Mouse (Mus musculus) hindbrain, embryonic 10.5 days (tissue): ENCODE measurements around the gene Arpc3. TPM values are rescaled to one million over a fixed set of nuclear protein-coding genes. Genes with fewer than 3 reads are reported as not detected.

ENCODE experiments used
- DNase-seq: peaks from one replicate; pipeline ENCODE4 v3.0.0-alpha.2; 2017; ENCODE audit warnings: low spot score
- H3K27ac ChIP-seq: fragments of 300-500 bp; sonication (generic); 2 replicates; pipeline ENCODE4 v1.5.1; 2016; ENCODE audit warnings: mild to moderate bottlenecking, moderate library complexity
- H3K27me3 ChIP-seq: fragments of 300-500 bp; sonication (generic); 2 replicates; pipeline ENCODE4 v1.6.1; 2016; ENCODE audit warnings: mild to moderate bottlenecking; ENCODE audit not compliant: poor library complexity, insufficient read depth, severe bottlenecking
- H3K36me3 ChIP-seq: fragments of 300-500 bp; sonication (generic); 2 replicates; pipeline ENCODE4 v1.6.1; 2016; ENCODE audit warnings: mild to moderate bottlenecking, moderate library complexity
- H3K4me1 ChIP-seq: fragments of 300-500 bp; sonication (generic); replicated peaks from 2 replicates; pipeline ENCODE4 v1.6.1; 2016; ENCODE audit warnings: mild to moderate bottlenecking
- H3K4me3 ChIP-seq: fragments of 300-500 bp; sonication (generic); 2 replicates; pipeline ENCODE4 v1.5.1; 2016; ENCODE audit warnings: mild to moderate bottlenecking, moderate library complexity
- H3K9me3 ChIP-seq: fragments of 300-500 bp; sonication (generic); 2 replicates; pipeline ENCODE4 v1.6.1; 2016; ENCODE audit warnings: mild to moderate bottlenecking, moderate library complexity
- WGBS: fragments of 180-500 bp; shearing (Covaris S2); methylation state at CpG from one replicate; pipeline ENCODE4 v1.1.7; 2016; 5-methylcytosine and 5-hydroxymethylcytosine counted together
- polyA plus RNA-seq: library from polyadenylated mRNA; unstranded; fragments of >200 nt; fragmentation: Nextera tagmentation; extraction: Ambion mirVana; gene quantifications from 2 replicates; pipeline ENCODE4 v1.2.1, GENCODE M21; 2016

Gene Arpc3
- polyA plus RNA-seq, 1 experiment from 2014 or later = 90.2 TPM

GRCm38 (mm10) chr5:122379374-122380155, 12.1 kb upstream of the Arpc3 start:
- H3K36me3 ChIP-seq = peaks cover 77% of the 10 kb centered on the region
- no peaks in the 10 kb centered on the region for H3K4me1 ChIP-seq
- no peaks in the 10 kb centered on the region for H3K27me3 ChIP-seq
- no peak overlapping the region for H3K4me3 ChIP-seq
- H3K27ac ChIP-seq = no peak overlapping the region
- no peaks in the 10 kb centered on the region for H3K9me3 ChIP-seq
- peak; percentile 74 for DNase-seq
- WGBS = 60% methylated on average over 11 of the region's 11 CpGs

- WGBS = 90% methylated on average over 5 of the region's 5 CpGs
- H3K4me1 ChIP-seq = peaks cover 12% of the 10 kb centered on the region
- no peak overlapping the region for H3K27ac ChIP-seq
- no peaks in the 10 kb centered on the region for H3K27me3 ChIP-seq
- no peak for DNase-seq
- H3K36me3 ChIP-seq = peaks cover 8% of the 10 kb centered on the region
- no peak overlapping the region for H3K4me3 ChIP-seq
- H3K9me3 ChIP-seq = no peaks in the 10 kb centered on the region
These were observed 1.7 kb upstream of the Arpc3 start for GRCm38 (mm10) chr5:122390006-122390405.

- Histone ChIP-seq H3K9me3 (no peaks in the 10 kb centered on the region), H3K4me1 (peaks cover 12% of the 10 kb centered on the region), H3K36me3 (peaks cover 11% of the 10 kb centered on the region), H3K4me3 (no peak overlapping the region), H3K27me3 (no peaks in the 10 kb centered on the region), H3K27ac (no peak overlapping the region)
- DNase-seq = no peak
These were observed 1.0 kb upstream of the Arpc3 start for GRCm38 (mm10) chr5:122390671-122391070.

GRCm38 (mm10) chr5:122391178-122391785, 396 bp upstream of the Arpc3 start:
- no peak for DNase-seq
- 55% methylated on average over 16 of the region's 16 CpGs for WGBS

GRCm38 (mm10) chr5:122392227-122393004, 738 bp downstream of the Arpc3 start:
- Histone ChIP-seq H3K4me3 (peak overlapping the region; percentile 89), H3K36me3 (peaks cover 23% of the 10 kb centered on the region), H3K27me3 (no peaks in the 10 kb centered on the region), H3K4me1 (peaks cover 12% of the 10 kb centered on the region), H3K9me3 (no peaks in the 10 kb centered on the region), H3K27ac (peak overlapping the region; percentile 88)
- 18% methylated on average over 19 of the region's 19 CpGs for WGBS
- DNase-seq = no peak

More at GRCm38 (mm10) chr5:122391178-122391785, 396 bp upstream of the Arpc3 start:
- H3K27me3 ChIP-seq = no peaks in the 10 kb centered on the region
- H3K27ac ChIP-seq = peak overlapping the region; percentile 88
- peak overlapping the region; percentile 89 for H3K4me3 ChIP-seq
- H3K36me3 ChIP-seq = peaks cover 13% of the 10 kb centered on the region
- H3K4me1 ChIP-seq = peaks cover 12% of the 10 kb centered on the region
- H3K9me3 ChIP-seq = no peaks in the 10 kb centered on the region

GRCm38 (mm10) chr5:122393887-122394286, 2.2 kb downstream of the Arpc3 start:
- DNase-seq = peak; percentile 76
- no peaks in the 10 kb centered on the region for H3K9me3 ChIP-seq
- H3K27ac ChIP-seq = no peak overlapping the region
- H3K4me3 ChIP-seq = no peak overlapping the region
- no peaks in the 10 kb centered on the region for H3K27me3 ChIP-seq
- peaks cover 37% of the 10 kb centered on the region for H3K36me3 ChIP-seq
- 47% methylated on average over 2 of the region's 2 CpGs for WGBS
- peaks cover 12% of the 10 kb centered on the region for H3K4me1 ChIP-seq

GRCm38 (mm10) chr5:122396791-122397190, 5.1 kb downstream of the Arpc3 start:
- DNase-seq = no peak
- Histone ChIP-seq H3K27ac (no peak overlapping the region), H3K9me3 (no peaks in the 10 kb centered on the region), H3K36me3 (peaks cover 66% of the 10 kb centered on the region), H3K4me3 (no peak overlapping the region), H3K4me1 (peaks cover 12% of the 10 kb centered on the region), H3K27me3 (no peaks in the 10 kb centered on the region)
- WGBS = 92% methylated on average over 10 of the region's 10 CpGs

GRCm38 (mm10) chr5:122397495-122397894, 5.8 kb downstream of the Arpc3 start:
- H3K9me3 ChIP-seq = no peaks in the 10 kb centered on the region
- DNase-seq = no peak
- H3K27me3 ChIP-seq = no peaks in the 10 kb centered on the region
- no peak overlapping the region for H3K27ac ChIP-seq
- H3K4me1 ChIP-seq = peaks cover 9% of the 10 kb centered on the region
- no peak overlapping the region for H3K4me3 ChIP-seq
- WGBS = 91% methylated on average over 8 of the region's 8 CpGs
- peaks cover 73% of the 10 kb centered on the region for H3K36me3 ChIP-seq

- no peaks in the 10 kb centered on the region for H3K9me3 ChIP-seq
- no peak overlapping the region for H3K4me3 ChIP-seq
- 96% methylated on average over 8 of the region's 8 CpGs for WGBS
- H3K27me3 ChIP-seq = no peaks in the 10 kb centered on the region
- no peak overlapping the region for H3K27ac ChIP-seq
- DNase-seq = no peak
- no peaks in the 10 kb centered on the region for H3K4me1 ChIP-seq
- peaks cover 90% of the 10 kb centered on the region for H3K36me3 ChIP-seq
These were observed 8.2 kb downstream of the Arpc3 start for GRCm38 (mm10) chr5:122399871-122400270.

GRCm38 (mm10) chr5:122400628-122401302, 9.1 kb downstream of the Arpc3 start:
- no peaks in the 10 kb centered on the region for H3K27me3 ChIP-seq
- DNase-seq = no peak
- H3K4me1 ChIP-seq = no peaks in the 10 kb centered on the region
- peaks cover 94% of the 10 kb centered on the region for H3K36me3 ChIP-seq
- 90% methylated on average over 18 of the region's 18 CpGs for WGBS
- no peak overlapping the region for H3K4me3 ChIP-seq
- no peaks in the 10 kb centered on the region for H3K9me3 ChIP-seq
- no peak overlapping the region for H3K27ac ChIP-seq

- Histone ChIP-seq H3K4me3 (no peak overlapping the region), H3K36me3 (peaks cover 97% of the 10 kb centered on the region), H3K4me1 (no peaks in the 10 kb centered on the region), H3K27me3 (no peaks in the 10 kb centered on the region), H3K27ac (no peak overlapping the region), H3K9me3 (0 out of 2 replicates have a peak, but pooled peaks cover 2% of the 10 kb centered on the region)
- peak; percentile 57 for DNase-seq
- 27% methylated on average over 8 of the region's 8 CpGs for whole genome bisulfite sequencing
These were observed 9.6 kb downstream of the Arpc3 start for GRCm38 (mm10) chr5:122401303-122401640.

GRCm38 (mm10) chr5:122402160-122402559, 10.5 kb downstream of the Arpc3 start:
- peaks cover 98% of the 10 kb centered on the region for H3K36me3 ChIP-seq
- WGBS = 92% methylated on average over 13 of the region's 13 CpGs
- 0 out of 2 replicates have a peak, but pooled peaks cover 11% of the 10 kb centered on the region for H3K9me3 ChIP-seq
- H3K27me3 ChIP-seq = no peaks in the 10 kb centered on the region
- no peak for DNase-seq
- H3K4me3 ChIP-seq = no peak overlapping the region
- H3K4me1 ChIP-seq = no peaks in the 10 kb centered on the region
- H3K27ac ChIP-seq = no peak overlapping the region
